Mouse (Mus musculus) cortical plate, adult 2 months (tissue): ENCODE results near the gene Pan3. TPM values are rescaled to one million over a fixed set of nuclear protein-coding genes. Genes with fewer than 3 reads are reported as not detected.

ENCODE experiments used
- H3K27ac ChIP-seq: fragments of 200-500 bp; 2 replicates; pipeline ENCODE4 v1.5.1; 2012; ENCODE audit warnings: low read length, control low read depth, inconsistent platforms; ENCODE audit not compliant: insufficient read depth
- H3K4me1 ChIP-seq: fragments of 200-500 bp; 2 replicates; pipeline ENCODE4 v1.6.1; 2011; ENCODE audit warnings: low read length; ENCODE audit not compliant: control insufficient read depth, insufficient read depth
- H3K4me3 ChIP-seq: fragments of 200-500 bp; 2 replicates; pipeline ENCODE4 v1.5.1; 2011; ENCODE audit warnings: mild to moderate bottlenecking, low read length, control low read depth; ENCODE audit not compliant: insufficient read depth
- CTCF ChIP-seq: fragments of 200-500 bp; IDR thresholded peaks from 2 replicates; pipeline ENCODE4 v1.5.1; 2011; ENCODE audit warnings: mild to moderate bottlenecking, control low read depth, low read length; ENCODE audit not compliant: insufficient read depth; ENCODE audit errors: extremely low read depth
- POLR2A ChIP-seq: fragments of 200-500 bp; IDR thresholded peaks from 2 replicates; pipeline ENCODE4 v1.6.1; 2011; ENCODE audit warnings: mild to moderate bottlenecking, low read length, control low read depth; ENCODE audit not compliant: insufficient read depth; ENCODE audit errors: extremely low read depth
- polyA plus RNA-seq: library from polyadenylated mRNA; depleted of rRNA; stranded (reverse); fragments of >200 nt; gene quantifications from 2 replicates; pipeline ENCODE4 v1.2.3, GENCODE M21; 2012

Pan3 gene
- polyA plus RNA-seq, 1 experiment, result 51.2 TPM

GRCm38 (mm10) chr5:147430361-147430935, 487 bp downstream of the Pan3 start:
- no peak for TF ChIP-seq CTCF

GRCm38 (mm10) chr5:147430936-147431839, 1.2 kb downstream of the Pan3 start:
- H3K27ac ChIP-seq, result peak overlapping the region; percentile 80
- H3K4me3 ChIP-seq, result peak overlapping the region; percentile 51
- TF ChIP-seq CTCF (no peak), POLR2A (0 out of 2 replicates have a peak, but pooled peaks have one; percentile 10)
- H3K4me1 ChIP-seq, result peaks cover 16% of the 10 kb centered on the region

More at GRCm38 (mm10) chr5:147430361-147430935, 487 bp downstream of the Pan3 start:
- Histone ChIP-seq H3K4me1 (peaks cover 13% of the 10 kb centered on the region), H3K27ac (peak overlapping the region; percentile 97), H3K4me3 (peak overlapping the region; percentile 51)

- Histone ChIP-seq H3K4me3 (no peak overlapping the region), H3K27ac (no peak overlapping the region), H3K4me1 (peaks cover 19% of the 10 kb centered on the region)
- TF ChIP-seq POLR2A (no peak), CTCF (no peak)
Measured at GRCm38 (mm10) chr5:147432927-147433326, 3.0 kb downstream of the Pan3 start.

- Histone ChIP-seq H3K4me1 (peaks cover 20% of the 10 kb centered on the region), H3K27ac (no peak overlapping the region), H3K4me3 (no peak overlapping the region)
- no peak for TF ChIP-seq CTCF
- TF ChIP-seq POLR2A, result no peak
Measured at GRCm38 (mm10) chr5:147435224-147435623, 5.3 kb downstream of the Pan3 start.

- H3K27ac ChIP-seq, result no peak overlapping the region
- peaks cover 20% of the 10 kb centered on the region for H3K4me1 ChIP-seq
- H3K4me3 ChIP-seq, result no peak overlapping the region
Measured at GRCm38 (mm10) chr5:147435751-147436150, 5.8 kb downstream of the Pan3 start.

GRCm38 (mm10) chr5:147436491-147436890, 6.5 kb downstream of the Pan3 start:
- peaks cover 20% of the 10 kb centered on the region for H3K4me1 ChIP-seq

More at GRCm38 (mm10) chr5:147435751-147436150, 5.8 kb downstream of the Pan3 start:
- TF ChIP-seq CTCF (no peak), POLR2A (no peak)

GRCm38 (mm10) chr5:147440996-147441507, 11.1 kb downstream of the Pan3 start:
- Histone ChIP-seq H3K4me1 (peaks cover 8% of the 10 kb centered on the region), H3K27ac (no peak overlapping the region), H3K4me3 (no peak overlapping the region)
- TF ChIP-seq POLR2A, result no peak
- TF ChIP-seq CTCF, result no peak

More at GRCm38 (mm10) chr5:147436491-147436890, 6.5 kb downstream of the Pan3 start:
- H3K4me3 ChIP-seq, result no peak overlapping the region
- H3K27ac ChIP-seq, result no peak overlapping the region
- TF ChIP-seq CTCF (no peak), POLR2A (no peak)

- TF ChIP-seq CTCF (no peak), POLR2A (no peak)
- H3K27ac ChIP-seq, result no peak overlapping the region
- peaks cover 5% of the 10 kb centered on the region for H3K4me1 ChIP-seq
- no peak overlapping the region for H3K4me3 ChIP-seq
Measured at GRCm38 (mm10) chr5:147441979-147442378, 12.0 kb downstream of the Pan3 start.

- TF ChIP-seq POLR2A, result no peak
- TF ChIP-seq CTCF, result no peak
- H3K4me1 ChIP-seq, result peaks cover 3% of the 10 kb centered on the region
- H3K4me3 ChIP-seq, result no peak overlapping the region
- no peak overlapping the region for H3K27ac ChIP-seq
Measured at GRCm38 (mm10) chr5:147442741-147443140, 12.8 kb downstream of the Pan3 start.
